Mouse (Mus musculus) stomach, adult 2 months (tissue): Measurements from ENCODE around the gene Dgkk. TPM values are rescaled to one million over a fixed set of nuclear protein-coding genes. Genes with fewer than 3 reads are reported as not detected.

ENCODE experiments used
- polyA plus RNA-seq: library from polyadenylated mRNA; depleted of rRNA; stranded (reverse); fragments of >200 nt; gene quantifications from 2 replicates; pipeline ENCODE4 v1.2.3, GENCODE M21; 2012; rRNA removed

The Dgkk gene
- polyA plus RNA-seq: not detected in 2 replicates

DNA sequence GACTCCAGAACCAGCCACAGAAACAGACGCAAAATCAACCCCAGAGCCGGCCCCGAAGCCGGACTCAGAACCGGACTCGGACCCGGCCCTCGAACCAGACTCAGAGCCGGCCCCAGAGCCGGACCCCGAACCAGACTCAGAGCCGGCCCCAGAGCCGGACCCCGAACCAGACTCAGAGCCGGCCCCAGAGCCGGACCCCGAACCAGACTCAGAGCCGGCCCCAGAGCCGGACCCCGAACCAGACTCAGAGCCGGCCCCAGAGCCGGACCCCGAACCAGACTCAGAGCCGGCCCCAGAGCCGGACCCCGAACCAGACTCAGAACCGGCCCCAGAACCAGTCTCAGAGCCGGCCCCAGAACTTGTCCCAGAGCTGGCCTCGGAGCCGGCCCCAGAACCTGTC, at the start of gene Dgkk:
Dgkk (plus strand) TSS at position 301 of the 400 bp plus-strand sequence.

